Mouse (Mus musculus) liver, postnatal 0 days (tissue): ENCODE measurements around the gene 2510002D24Rik. TPM values are rescaled to one million over a fixed set of nuclear protein-coding genes. Genes with fewer than 3 reads are reported as not detected.

ENCODE experiments used
- ATAC-seq: fragments of 200-750 bp; cut with Nextera tagmentation; 2 replicates; pipeline ENCODE4 v1.8.0; 2017; ENCODE audit warnings: mild to moderate bottlenecking, moderate library complexity
- DNase-seq: peaks from one replicate; pipeline ENCODE4 v3.0.0-alpha.2; 2016
- H3K27ac ChIP-seq: fragments of 300-500 bp; sonication (generic); 2 replicates; pipeline ENCODE4 v1.5.1; 2014; ENCODE audit warnings: antibody characterized with exemption, moderate library complexity, mild to moderate bottlenecking, low read depth
- H3K27me3 ChIP-seq: fragments of 300-500 bp; sonication (generic); 2 replicates; pipeline ENCODE4 v1.6.1; 2014; ENCODE audit warnings: low read length, control low read depth, mixed read lengths; ENCODE audit not compliant: insufficient read depth
- H3K36me3 ChIP-seq: fragments of 300-500 bp; sonication (generic); replicated peaks from 2 replicates; pipeline ENCODE4 v1.6.1; 2014; ENCODE audit warnings: mild to moderate bottlenecking, control low read depth, low read length, moderate library complexity, mixed read lengths; ENCODE audit not compliant: insufficient read depth
- H3K4me1 ChIP-seq: fragments of 300-500 bp; sonication (generic); 2 replicates; pipeline ENCODE4 v1.6.1; 2014; ENCODE audit warnings: antibody characterized with exemption, mild to moderate bottlenecking, control low read depth; ENCODE audit not compliant: insufficient read depth
- H3K4me2 ChIP-seq: fragments of 300-500 bp; sonication (generic); 2 replicates; pipeline ENCODE4 v1.6.1; 2014; ENCODE audit warnings: low read depth, mild to moderate bottlenecking, low read length, moderate library complexity, mixed read lengths
- H3K4me3 ChIP-seq: fragments of 300-500 bp; sonication (generic); 2 replicates; pipeline ENCODE4 v1.5.1; 2014; ENCODE audit warnings: low read depth, low read length
- H3K9ac ChIP-seq: fragments of 300-500 bp; sonication (generic); replicated peaks from 2 replicates; pipeline ENCODE4 v1.6.1; 2014; ENCODE audit warnings: mild to moderate bottlenecking, moderate library complexity
- H3K9me3 ChIP-seq: fragments of 300-500 bp; sonication (generic); 2 replicates; pipeline ENCODE4 v1.6.1; 2016; ENCODE audit warnings: mild to moderate bottlenecking, control low read depth, low read length, mixed read lengths
- CTCF ChIP-seq: sonication (generic); IDR thresholded peaks from 2 replicates; pipeline ENCODE4 v1.5.1; 2016; ENCODE audit warnings: antibody characterized with exemption, low read depth
- EP300 ChIP-seq: IDR thresholded peaks from 2 replicates; pipeline ENCODE4 v1.6.1; 2016; ENCODE audit warnings: antibody characterized with exemption, low read depth, mild to moderate bottlenecking
- whole genome bisulfite sequencing: fragments of 180-500 bp; shearing (Covaris S2); extraction: QIAGEN DNeasy Blood & Tissue Kit; methylation state at CpG from one replicate; pipeline ENCODE4 v1.1.7; 2014; ENCODE audit not compliant: insufficient replicate concordance; 5-methylcytosine and 5-hydroxymethylcytosine counted together
- polyA plus RNA-seq: library from polyadenylated mRNA; unstranded; fragments of >200 nt; fragmentation: Nextera tagmentation; extraction: Ambion mirVana; gene quantifications from 2 replicates; pipeline ENCODE4 v1.2.1, GENCODE M21; 2015

Gene 2510002D24Rik
- polyA plus RNA-seq, 1 experiment from 2014 or later, result 11.8 TPM

DNA sequence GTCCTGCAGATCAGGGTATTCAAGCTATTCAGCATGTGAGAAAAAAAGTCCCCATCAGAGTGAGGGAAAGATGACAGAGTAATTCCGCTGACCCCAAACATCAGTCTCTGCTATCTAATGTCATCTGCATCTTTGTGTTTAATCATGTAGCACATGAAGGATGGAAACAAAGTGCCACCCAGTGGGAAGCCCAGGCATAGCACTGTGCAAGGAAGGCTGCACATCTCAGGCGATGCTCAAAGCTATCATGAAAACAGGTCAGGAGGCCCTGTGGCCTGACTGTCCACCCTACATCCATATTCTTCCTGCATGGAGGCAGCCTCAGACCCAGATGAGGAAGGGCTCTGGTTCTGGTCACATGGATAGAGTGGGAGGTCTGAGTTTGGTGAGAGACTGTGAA is 37.5 kb upstream of the 2510002D24Rik start:
- TF ChIP-seq CTCF (peak; percentile 72), EP300 (no peak)
- no peaks in the 10 kb centered on the region for H3K9me3 ChIP-seq
- DNase-seq (no peak), ATAC-seq (no peak)
- WGBS, result 82% methylated on average over 2 of the region's 2 CpGs
- no peak overlapping the region for H3K4me3 ChIP-seq
- no peak overlapping the region for H3K27ac ChIP-seq
- H3K4me1 ChIP-seq, result no peaks in the 10 kb centered on the region
- H3K36me3 ChIP-seq, result peaks cover 68% of the 10 kb centered on the region
- no peak overlapping the region for H3K4me2 ChIP-seq
- H3K27me3 ChIP-seq, result no peaks in the 10 kb centered on the region
- H3K9ac ChIP-seq, result no peak overlapping the region

DNA sequence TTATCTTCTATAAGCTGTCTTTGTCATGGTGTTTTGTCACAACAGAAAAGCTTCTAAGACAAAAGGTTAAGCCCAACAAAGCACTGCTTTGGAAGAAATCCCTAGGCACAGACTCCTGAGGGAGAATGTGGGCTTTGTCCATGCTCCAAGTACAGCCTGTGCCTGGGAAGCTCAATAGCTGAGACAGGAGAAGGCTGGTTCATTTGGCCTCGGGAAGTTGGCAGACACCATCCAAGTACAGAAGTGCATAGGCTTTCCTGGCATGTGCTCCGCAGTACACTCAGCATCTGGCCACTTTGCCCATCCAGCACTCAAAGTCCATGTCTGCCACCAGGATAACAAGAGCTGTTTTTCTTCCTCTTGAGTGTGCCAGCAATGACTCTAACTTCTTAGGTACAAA is 30.6 kb upstream of the 2510002D24Rik start:
- Histone ChIP-seq H3K4me1 (no peaks in the 10 kb centered on the region), H3K27ac (no peak overlapping the region), H3K9ac (no peak overlapping the region), H3K4me3 (no peak overlapping the region), H3K4me2 (no peak overlapping the region), H3K9me3 (no peaks in the 10 kb centered on the region), H3K36me3 (peaks cover 51% of the 10 kb centered on the region), H3K27me3 (no peaks in the 10 kb centered on the region)
- no peak for ATAC-seq
- no peak for TF ChIP-seq EP300
- no peak for TF ChIP-seq CTCF
- 95% methylated on average over 2 of the region's 2 CpGs for WGBS
- no peak for DNase-seq

DNA sequence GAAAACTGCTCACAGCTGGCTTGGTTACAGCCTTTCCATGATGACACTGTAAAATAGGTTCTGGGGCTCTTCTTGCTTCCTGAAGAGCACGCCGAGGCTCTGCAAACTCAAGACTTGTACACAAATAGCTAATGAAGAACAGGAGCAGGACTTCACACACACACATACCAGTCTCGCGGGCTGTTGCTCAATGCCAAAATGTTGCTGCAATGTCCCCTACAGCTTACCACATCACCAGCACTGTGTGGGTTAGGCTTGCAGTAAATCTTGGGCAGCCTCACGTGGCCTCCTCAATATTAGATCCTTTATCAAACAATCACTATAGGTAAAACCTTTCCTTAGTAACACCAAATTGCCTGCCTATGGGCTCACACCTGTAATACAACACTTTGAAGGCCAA is 27.4 kb upstream of the 2510002D24Rik start:
- 58% methylated on average over 5 of the region's 5 CpGs for WGBS
- Histone ChIP-seq H3K4me1 (peaks cover 15% of the 10 kb centered on the region), H3K9me3 (no peaks in the 10 kb centered on the region), H3K9ac (peak overlapping the region; percentile 30; the same call in 1 of the 2 replicates), H3K4me2 (peak overlapping the region; percentile 24; the same call in 1 of the 2 replicates), H3K4me3 (no peak overlapping the region), H3K27ac (peak overlapping the region; percentile 44; the same call in 1 of the 2 replicates), H3K36me3 (peaks cover 36% of the 10 kb centered on the region), H3K27me3 (no peaks in the 10 kb centered on the region)
- TF ChIP-seq EP300 (no peak), CTCF (no peak)
- no peak for ATAC-seq
- peak; percentile 76 for DNase-seq

DNA sequence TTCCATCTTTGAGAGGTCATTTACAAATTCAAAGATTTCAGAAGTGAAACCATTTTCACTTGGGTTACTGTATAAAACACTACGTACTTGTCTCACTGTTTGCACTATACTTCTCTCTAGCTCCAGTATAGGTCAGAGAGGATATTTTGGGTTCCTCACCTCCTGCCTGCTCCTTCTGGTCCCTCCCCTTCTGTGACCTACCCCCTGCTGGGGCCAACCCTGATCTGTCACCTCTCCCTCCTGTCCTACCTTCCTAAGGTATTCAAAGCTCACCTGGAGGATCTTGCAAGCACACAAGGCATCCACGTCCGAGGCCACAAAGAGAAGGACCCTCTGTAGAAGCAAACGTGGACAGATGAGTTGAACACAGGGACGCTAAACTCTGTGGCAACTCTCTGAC is 25.3 kb upstream of the 2510002D24Rik start:
- no peaks in the 10 kb centered on the region for H3K27me3 ChIP-seq
- DNase-seq (no peak), ATAC-seq (peak; percentile 32)
- peak overlapping the region; percentile 98 for H3K4me2 ChIP-seq
- TF ChIP-seq EP300 (no peak), CTCF (no peak)
- peaks cover 15% of the 10 kb centered on the region for H3K4me1 ChIP-seq
- peak overlapping the region; percentile 97 for H3K9ac ChIP-seq
- peak overlapping the region; percentile 89 for H3K4me3 ChIP-seq
- H3K36me3 ChIP-seq, result peaks cover 35% of the 10 kb centered on the region
- H3K27ac ChIP-seq, result peak overlapping the region; percentile 94
- WGBS, result 4% methylated on average over 5 of the region's 5 CpGs
- no peaks in the 10 kb centered on the region for H3K9me3 ChIP-seq

DNA sequence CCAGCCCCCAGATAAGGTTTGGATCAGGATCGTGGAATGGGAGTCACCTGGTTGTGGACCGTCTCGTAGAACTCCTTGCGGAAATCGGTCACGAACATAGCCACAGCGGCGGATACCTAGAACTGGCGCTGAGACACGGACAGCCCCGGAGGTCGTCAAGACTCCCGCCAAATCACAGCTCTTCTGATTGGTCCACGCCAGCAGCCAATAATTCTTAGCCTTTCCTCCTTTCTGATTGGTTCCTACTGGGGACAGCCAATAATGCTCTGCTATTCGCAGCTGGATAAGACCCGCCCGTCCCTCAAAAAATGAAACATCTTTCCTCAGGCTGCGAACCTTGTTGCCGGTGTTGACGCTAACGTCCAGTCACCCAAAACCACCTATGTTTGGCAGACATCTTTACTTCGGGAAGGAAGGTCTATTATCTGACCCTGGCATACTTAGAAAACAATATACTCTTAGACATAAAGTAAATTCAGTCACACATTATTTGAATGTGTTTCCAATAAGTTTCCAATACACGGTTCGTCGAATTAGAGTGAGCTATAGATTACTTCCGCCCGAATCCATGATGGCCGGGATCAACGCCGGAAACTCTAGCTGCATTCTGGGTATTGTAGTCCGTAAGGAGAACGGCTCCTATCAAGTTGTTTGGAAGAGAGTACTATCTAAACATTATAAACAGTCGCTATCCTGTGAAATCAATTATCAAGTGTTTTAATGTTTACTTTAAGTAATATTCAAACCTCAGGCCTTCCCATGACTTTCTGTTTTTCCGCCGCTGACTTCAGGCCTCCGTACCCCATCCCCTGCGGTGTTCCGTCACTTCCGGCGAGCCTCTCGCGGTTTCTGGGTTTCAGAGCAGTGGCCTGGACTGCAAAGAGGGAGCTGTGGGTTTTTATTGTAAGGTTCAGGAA is 24.7 kb upstream of the 2510002D24Rik start, which contains the start of the genes Ufd1 and Cdc45:
Ufd1 (plus strand) TSS at position 312 of the 917 bp plus-strand sequence.
Cdc45 (minus strand) TSS at position 520 of the 917 bp plus-strand sequence.
- WGBS, result 1% methylated on average over 42 of the region's 42 CpGs
- peak within 1 kb of the TSS; percentile 89 for H3K4me3 ChIP-seq
- H3K36me3 ChIP-seq, result peaks cover 36% of the 10 kb centered on the region
- peak within 1 kb of the TSS; percentile 98 for H3K4me2 ChIP-seq
- H3K9ac ChIP-seq, result peak within 1 kb of the TSS; percentile 97
- TF ChIP-seq CTCF, result no peak
- TF ChIP-seq EP300, result peak; percentile 80
- H3K27me3 ChIP-seq, result no peaks in the 10 kb centered on the region
- ATAC-seq (peak; percentile 91), DNase-seq (peak; percentile 90)
- H3K27ac ChIP-seq, result peak within 1 kb of the TSS; percentile 94
- H3K4me1 ChIP-seq, result peaks cover 15% of the 10 kb centered on the region
- no peaks in the 10 kb centered on the region for H3K9me3 ChIP-seq

DNA sequence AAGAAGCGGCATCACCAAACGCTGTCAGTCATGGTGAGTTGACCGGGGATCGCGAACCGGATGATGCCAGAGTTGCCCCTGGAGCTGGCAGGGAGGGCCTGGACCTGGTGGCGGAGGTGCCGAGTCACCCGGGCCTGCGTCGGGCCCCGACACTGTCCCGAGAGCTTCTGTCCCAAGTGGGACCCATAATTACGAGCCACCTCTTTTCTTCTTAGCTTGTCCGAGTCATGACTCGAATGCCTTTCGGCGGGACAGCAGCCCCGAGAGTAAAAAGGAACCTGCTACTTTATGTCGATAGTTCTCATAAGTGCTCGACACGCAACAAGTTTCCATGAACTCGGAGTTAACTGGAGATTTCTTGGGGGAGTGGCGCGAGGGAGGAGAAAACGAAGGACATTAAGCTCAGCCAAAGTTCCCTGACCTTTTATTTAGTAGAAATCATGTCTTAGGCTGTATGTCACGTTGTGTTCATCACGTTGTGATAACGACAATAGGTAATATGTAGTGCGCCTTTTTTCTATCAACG is 23.9 kb upstream of the 2510002D24Rik start:
- Histone ChIP-seq H3K4me2 (peak overlapping the region; percentile 98), H3K27ac (peak overlapping the region; percentile 94), H3K4me3 (peak overlapping the region; percentile 89), H3K36me3 (peaks cover 34% of the 10 kb centered on the region), H3K9ac (peak overlapping the region; percentile 97), H3K4me1 (peaks cover 15% of the 10 kb centered on the region), H3K9me3 (no peaks in the 10 kb centered on the region), H3K27me3 (no peaks in the 10 kb centered on the region)
- WGBS, result under 1% methylated on average over 31 of the region's 31 CpGs
- DNase-seq (no peak), ATAC-seq (peak; percentile 36)
- TF ChIP-seq EP300, result no peak
- TF ChIP-seq CTCF, result no peak
